Mouse (Mus musculus): Measurements from ENCODE around the gene Tsen54.

DNA sequence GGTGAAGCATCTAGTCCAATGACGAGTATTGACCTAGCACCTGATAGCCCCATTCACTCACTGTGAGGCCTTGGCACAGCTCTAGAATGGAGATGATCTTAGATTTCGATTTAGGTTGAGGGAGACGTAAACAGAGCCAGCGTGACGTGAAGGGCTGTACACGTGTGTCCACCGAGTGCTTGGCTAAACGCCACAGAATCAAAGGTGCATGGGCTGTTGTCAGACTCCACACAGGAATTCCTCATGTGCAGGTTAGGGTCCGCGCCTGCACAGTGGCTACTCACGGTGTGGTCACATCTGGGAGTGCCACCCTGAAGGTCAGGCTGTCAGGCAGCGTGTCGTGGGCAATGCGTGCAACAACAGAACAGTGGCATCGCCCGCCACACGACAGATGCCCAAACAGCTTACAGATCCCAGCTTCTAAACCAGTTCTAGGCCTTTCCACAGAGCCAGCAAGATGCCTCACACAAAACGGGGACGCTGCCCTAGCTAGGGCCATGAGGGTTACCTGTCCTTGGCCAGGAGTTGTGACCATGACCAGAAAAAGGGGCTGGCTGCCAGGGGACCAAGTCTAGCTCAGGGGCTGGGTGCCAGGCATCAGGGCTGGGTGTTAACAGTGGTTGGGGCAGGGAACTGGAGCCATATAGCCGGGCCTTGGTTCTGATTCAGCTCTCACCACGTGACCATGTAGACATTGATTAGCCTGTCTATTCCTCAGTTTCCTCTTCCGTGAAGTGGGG, 23.3 kb downstream of the Tsen54 start:
- TF ChIP-seq CTCF (IDR thresholded peaks at IDR 0.05; ENCODE audit: insufficient read depth, low read length): no peak
- no peak for TF ChIP-seq POLR2A (IDR thresholded peaks at IDR 0.05; ENCODE audit: borderline replicate concordance, extremely low read depth, low read depth, low read length)

Data from lung, adult 2 months (tissue).